Mouse (Mus musculus) heart, adult 11 months (tissue): ENCODE results near the gene a.

Source experiments
- DNase-seq: peaks from one replicate; pipeline ENCODE4 v3.0.0; 2022

The a gene

GRCm38 (mm10) chr2:154790656-154791483 is at the start of gene a, which contains the start of gene Raly:
TSS of gene a (plus strand) at chr2:154791402.
TSS of gene Raly (plus strand) at chr2:154791096.
- peak; percentile 100 for DNase-seq

DNA sequence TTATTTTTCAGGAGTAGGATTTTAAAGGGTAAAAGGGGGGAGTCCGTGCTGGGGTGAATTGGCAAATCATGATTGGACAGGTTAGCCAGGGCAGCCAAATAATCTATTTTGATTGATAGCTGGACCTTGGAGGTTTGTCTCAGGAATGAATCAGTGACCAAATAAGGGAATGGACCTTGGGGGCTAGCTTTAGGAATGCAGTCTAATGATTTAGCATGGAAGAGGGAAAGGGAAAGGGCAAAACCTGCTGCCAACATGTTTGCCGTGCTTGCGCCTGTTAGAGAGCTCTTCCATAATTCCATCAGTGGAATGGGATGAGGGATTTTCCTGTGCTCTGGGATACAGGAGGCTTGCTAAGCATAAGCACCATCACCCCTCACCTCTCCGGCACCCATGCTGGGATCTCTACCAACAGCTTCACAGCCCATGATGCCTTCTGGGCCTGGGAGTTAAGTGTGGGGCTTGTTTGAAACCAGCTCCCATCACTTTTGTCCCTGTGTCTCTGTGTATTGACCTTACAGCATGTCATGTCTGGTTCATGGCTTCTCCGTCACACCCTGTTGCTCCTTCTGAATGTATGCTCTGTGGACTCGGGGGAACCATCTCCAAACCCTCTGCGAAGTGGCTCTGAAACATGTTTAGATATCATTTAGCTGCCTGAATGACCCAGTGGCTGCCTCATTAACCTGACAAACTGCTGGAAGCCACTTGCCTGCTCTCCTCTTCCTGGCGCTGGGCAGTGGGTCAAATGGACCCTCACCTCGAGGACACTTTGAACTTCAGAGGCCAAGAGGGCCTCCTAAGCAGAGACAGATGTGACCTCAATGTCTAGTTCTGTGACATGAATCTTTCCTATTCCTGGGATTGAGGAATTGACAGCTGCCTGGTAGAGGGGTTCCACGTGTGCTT is 48.0 kb upstream of the a start:
- no peak for DNase-seq

GRCm38 (mm10) chr2:154743915-154744314 is 47.3 kb upstream of the a start:
- DNase-seq: no peak

GRCm38 (mm10) chr2:154748383-154748782 is 42.8 kb upstream of the a start:
- no peak for DNase-seq

- no peak for DNase-seq
Measured at GRCm38 (mm10) chr2:154749046-154750036, 41.9 kb upstream of the a start.

GRCm38 (mm10) chr2:154751924-154752323 is 39.3 kb upstream of the a start:
- no peak for DNase-seq

GRCm38 (mm10) chr2:154754068-154754560 is 37.1 kb upstream of the a start:
- no peak for DNase-seq

GRCm38 (mm10) chr2:154755791-154756190 is 35.4 kb upstream of the a start:
- no peak for DNase-seq

DNA sequence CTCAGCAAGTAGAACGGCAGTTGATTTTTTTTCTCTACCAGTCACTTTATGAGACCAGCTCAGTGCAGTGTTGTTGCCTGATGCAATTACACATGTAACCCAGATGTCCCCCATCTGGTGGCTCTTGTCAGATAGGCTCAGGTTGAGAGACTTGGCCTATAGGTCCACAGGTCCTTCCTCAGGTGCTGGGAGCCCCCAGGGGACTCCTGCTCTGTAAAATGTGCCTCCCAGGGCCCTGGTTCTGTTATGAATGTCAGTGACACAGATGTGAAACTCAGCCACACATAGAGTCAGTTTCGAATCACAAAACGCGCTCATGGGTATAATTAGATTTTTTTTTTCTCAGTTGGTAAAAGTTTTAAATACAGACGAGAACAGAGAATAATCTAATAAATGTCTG is 33.5 kb upstream of the a start:
- no peak for DNase-seq

DNA sequence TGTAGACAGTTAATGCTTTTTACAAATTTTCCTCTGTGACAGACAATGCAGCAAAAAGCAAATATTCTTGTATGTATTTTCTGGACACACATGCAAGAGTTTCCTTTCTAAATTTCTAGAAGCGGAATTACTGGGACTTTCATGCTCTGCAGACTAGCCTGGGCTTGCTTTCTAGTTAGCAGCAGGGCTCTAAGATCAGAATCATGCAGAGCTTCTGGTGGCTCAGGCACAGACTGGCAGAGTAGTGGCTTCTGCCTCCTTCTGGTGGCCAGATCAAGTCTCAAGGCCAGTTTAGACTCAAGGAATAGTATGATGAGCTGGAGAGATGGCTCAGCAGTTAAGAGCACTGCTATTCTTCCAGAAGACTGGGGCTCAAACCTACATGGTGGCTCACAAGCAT is 32.7 kb upstream of the a start:
- DNase-seq: no peak

- DNase-seq: no peak
Measured at GRCm38 (mm10) chr2:154763226-154763625, 28.0 kb upstream of the a start.

GRCm38 (mm10) chr2:154764828-154765497 is 26.2 kb upstream of the a start:
- no peak for DNase-seq

DNA sequence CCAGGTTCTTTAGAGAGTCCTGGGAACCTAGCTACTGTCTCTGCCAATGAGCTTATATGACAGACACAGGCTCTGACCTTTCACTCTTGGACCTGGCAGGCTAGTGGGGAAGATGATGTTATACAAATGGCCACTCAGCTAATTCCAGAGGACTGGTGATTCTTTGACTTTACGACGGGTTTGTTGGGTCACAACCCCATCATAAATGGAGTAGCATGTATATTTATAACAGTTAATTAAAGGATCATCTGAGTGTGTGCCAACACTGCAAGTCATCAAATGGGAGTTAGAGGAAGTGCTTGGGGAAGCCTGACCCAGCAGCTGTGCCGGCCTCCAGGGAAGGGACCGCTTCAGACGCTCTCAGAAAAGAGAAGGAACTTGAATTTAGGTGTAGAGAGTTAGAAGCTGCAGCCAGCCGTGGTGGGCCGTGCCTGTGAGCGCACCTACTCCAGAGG is 25.6 kb upstream of the a start:
- DNase-seq: no peak

- no peak for DNase-seq
Measured at GRCm38 (mm10) chr2:154767051-154767450, 24.2 kb upstream of the a start.

DNA sequence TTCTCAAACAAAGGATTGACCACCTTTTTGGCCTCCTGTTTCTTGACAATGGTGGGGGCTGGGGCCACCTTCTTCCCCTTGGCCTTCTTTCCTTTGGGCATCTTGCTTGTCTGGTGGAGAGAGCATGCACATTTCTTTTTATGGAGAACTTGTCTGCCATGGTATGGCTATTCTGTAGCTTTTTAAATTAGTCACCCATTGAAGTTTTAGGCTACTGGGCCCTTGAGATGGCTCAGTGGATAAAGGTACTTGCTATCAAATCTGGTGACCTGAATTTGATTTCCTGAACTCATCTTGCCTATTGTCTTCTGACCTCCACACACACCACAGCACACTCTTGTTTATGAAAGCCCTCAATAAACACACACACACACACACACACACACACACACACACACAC is 21.3 kb upstream of the a start, which contains the start of gene Gm14214:
Gene Gm14214, minus strand, starts transcription at position 101 of the 400 bp plus-strand sequence.
- DNase-seq: no peak

- DNase-seq: no peak
Measured at GRCm38 (mm10) chr2:154771604-154772003, 19.6 kb upstream of the a start.

GRCm38 (mm10) chr2:154774032-154774431 is 17.2 kb upstream of the a start:
- DNase-seq: peak; percentile 48

GRCm38 (mm10) chr2:154776496-154776895 is 14.7 kb upstream of the a start:
- DNase-seq: peak; percentile 80

- DNase-seq: peak; percentile 78
Measured at GRCm38 (mm10) chr2:154779648-154780047, 11.6 kb upstream of the a start.

- peak; percentile 39 for DNase-seq
Measured at GRCm38 (mm10) chr2:154782361-154782760, 8.8 kb upstream of the a start.

GRCm38 (mm10) chr2:154782856-154783650 is 8.1 kb upstream of the a start:
- DNase-seq: peak; percentile 74
